Mouse (Mus musculus) heart, embryonic 13.5 days (tissue): Measurements from ENCODE around the gene Btn1a1. TPM values are rescaled to one million over a fixed set of nuclear protein-coding genes. Genes with fewer than 3 reads are reported as not detected.

Experiments
- ATAC-seq: fragments of 200-750 bp; cut with Nextera tagmentation; 2 replicates; pipeline ENCODE4 v1.8.0; 2017; ENCODE audit warnings: moderate TSS enrichment; ENCODE audit not compliant: insufficient number of reproducible peaks, low FRiP score, low TSS enrichment; ENCODE audit errors: extremely low read depth
- H3K27ac ChIP-seq: fragments of 300-500 bp; sonication (generic); replicated peaks from 2 replicates; pipeline ENCODE4 v1.5.1; 2015; ENCODE audit warnings: moderate library complexity, mild to moderate bottlenecking, inconsistent platforms
- H3K27me3 ChIP-seq: fragments of 300-500 bp; sonication (generic); replicated peaks from 2 replicates; pipeline ENCODE4 v1.6.1; 2015; ENCODE audit warnings: mild to moderate bottlenecking, inconsistent platforms
- H3K36me3 ChIP-seq: fragments of 300-500 bp; sonication (generic); 2 replicates; pipeline ENCODE4 v1.6.1; 2015; ENCODE audit warnings: mild to moderate bottlenecking, inconsistent platforms
- H3K4me1 ChIP-seq: fragments of 300-500 bp; sonication (generic); 2 replicates; pipeline ENCODE4 v1.6.1; 2015; ENCODE audit warnings: inconsistent platforms
- H3K4me2 ChIP-seq: fragments of 300-500 bp; sonication (generic); 2 replicates; pipeline ENCODE4 v1.6.1; 2015; ENCODE audit warnings: inconsistent platforms, mild to moderate bottlenecking, moderate library complexity
- H3K4me3 ChIP-seq: fragments of 300-500 bp; sonication (generic); 2 replicates; pipeline ENCODE4 v1.5.1; 2015; ENCODE audit warnings: moderate library complexity, mild to moderate bottlenecking, inconsistent platforms
- H3K9ac ChIP-seq: fragments of 300-500 bp; sonication (generic); 2 replicates; pipeline ENCODE4 v1.6.1; 2015; ENCODE audit warnings: inconsistent platforms, mild to moderate bottlenecking, moderate library complexity
- H3K9me3 ChIP-seq: fragments of 300-500 bp; sonication (generic); 2 replicates; pipeline ENCODE4 v1.6.1; 2016; ENCODE audit warnings: inconsistent platforms
- WGBS: fragments of 180-500 bp; shearing (Covaris S2); methylation state at CpG from one replicate; pipeline ENCODE4 v1.1.7; 2015; ENCODE audit warnings: mixed read lengths; 5-methylcytosine and 5-hydroxymethylcytosine counted together
- polyA plus RNA-seq: library from polyadenylated mRNA; unstranded; fragments of >200 nt; fragmentation: Nextera tagmentation; extraction: Ambion mirVana; gene quantifications from 2 replicates; pipeline ENCODE4 v1.2.1, GENCODE M21; 2015

Btn1a1 gene
- polyA plus RNA-seq, 1 experiment from 2014 or later: 1.1 TPM

DNA sequence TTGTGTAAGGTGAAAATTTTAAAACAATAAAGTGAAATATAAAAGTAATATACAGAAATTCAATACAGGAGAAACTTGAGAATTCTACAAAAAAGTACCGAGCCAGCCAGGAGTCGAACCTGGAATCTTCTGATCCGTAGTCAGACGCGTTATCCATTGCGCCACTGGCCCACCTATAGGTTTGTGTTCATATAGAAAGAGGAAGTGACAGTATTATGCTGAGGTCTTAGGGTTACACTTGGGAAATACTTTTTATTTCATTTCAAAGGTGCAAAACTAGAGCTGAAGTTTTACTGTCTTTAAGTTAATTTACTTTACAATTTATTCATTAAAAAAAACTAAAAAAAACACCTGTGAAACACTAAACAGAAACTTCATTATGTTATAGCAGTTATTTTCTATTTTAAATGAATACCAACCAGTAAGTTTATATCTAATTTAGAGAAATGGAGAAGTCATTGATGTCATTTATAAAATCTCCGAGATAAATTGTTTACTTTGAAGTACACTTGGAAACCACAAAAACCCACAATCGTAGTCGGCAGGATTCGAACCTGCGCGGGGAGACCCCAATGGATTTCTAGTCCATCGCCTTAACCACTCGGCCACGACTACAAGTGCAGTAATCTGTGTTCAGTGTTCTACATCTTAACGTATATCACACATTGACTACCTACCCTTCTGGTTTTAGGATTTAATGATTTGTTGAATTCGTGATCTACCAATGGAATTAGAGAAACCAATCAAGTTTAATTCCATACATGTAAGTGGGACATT, 34.9 kb upstream of the Btn1a1 start:
- H3K27ac ChIP-seq: no peak overlapping the region
- no peaks in the 10 kb centered on the region for H3K9me3 ChIP-seq
- no peaks in the 10 kb centered on the region for H3K27me3 ChIP-seq
- H3K4me3 ChIP-seq: peak overlapping the region; percentile 35
- no peaks in the 10 kb centered on the region for H3K36me3 ChIP-seq
- no peak overlapping the region for H3K9ac ChIP-seq
- peaks cover 51% of the 10 kb centered on the region for H3K4me1 ChIP-seq
- ATAC-seq: no peak
- peak overlapping the region; percentile 62 for H3K4me2 ChIP-seq
- WGBS: 4% methylated on average over 17 of the region's 17 CpGs

DNA sequence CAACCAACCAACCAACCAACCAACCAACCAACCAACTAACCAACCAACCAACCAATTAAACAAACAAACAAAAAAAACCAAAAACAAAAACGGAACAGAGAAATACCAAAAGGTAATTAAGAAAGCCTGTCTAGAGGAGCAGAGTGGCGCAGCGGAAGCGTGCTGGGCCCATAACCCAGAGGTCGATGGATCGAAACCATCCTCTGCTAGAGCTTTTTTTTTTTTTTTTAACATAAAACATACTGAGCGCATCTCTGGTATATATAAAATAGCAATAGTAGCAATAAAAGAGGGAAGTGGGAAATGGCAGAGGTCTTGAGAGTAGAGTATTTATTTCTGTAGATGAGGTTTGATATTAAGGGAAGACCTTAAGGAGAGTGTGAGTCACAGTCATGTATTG, 34.2 kb upstream of the Btn1a1 start:
- WGBS: 11% methylated on average over 7 of the region's 7 CpGs
- H3K27ac ChIP-seq: no peak overlapping the region
- no peaks in the 10 kb centered on the region for H3K36me3 ChIP-seq
- peaks cover 45% of the 10 kb centered on the region for H3K4me1 ChIP-seq
- no peak for ATAC-seq
- no peaks in the 10 kb centered on the region for H3K27me3 ChIP-seq
- H3K9ac ChIP-seq: no peak overlapping the region
- no peak overlapping the region for H3K4me3 ChIP-seq
- H3K4me2 ChIP-seq: peak overlapping the region; percentile 70; the same call in 1 of the 2 replicates
- H3K9me3 ChIP-seq: no peaks in the 10 kb centered on the region

DNA sequence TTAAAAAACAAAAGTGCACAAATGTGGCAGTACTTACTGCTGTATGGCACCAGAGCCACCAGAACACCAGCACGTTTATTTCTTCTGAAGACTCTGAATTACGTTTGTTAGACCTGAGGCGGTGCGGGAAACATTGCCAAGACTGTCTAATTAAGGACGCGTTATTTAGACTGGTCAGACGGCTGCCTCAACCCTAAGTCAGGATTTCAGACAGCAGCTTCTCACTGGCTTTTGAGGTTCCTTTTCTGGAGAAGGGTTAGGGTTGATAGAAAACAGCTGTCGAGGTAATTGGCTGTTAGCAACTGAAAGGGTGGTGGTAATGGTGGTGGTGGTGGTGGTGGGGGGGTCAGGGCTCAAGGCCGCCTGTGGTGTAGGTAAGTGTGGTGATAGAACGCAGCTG, 33.0 kb upstream of the Btn1a1 start:
- 2% methylated on average over 10 of the region's 10 CpGs for WGBS
- H3K4me2 ChIP-seq: peak overlapping the region; percentile 70
- peak overlapping the region; percentile 76 for H3K9ac ChIP-seq
- H3K9me3 ChIP-seq: no peaks in the 10 kb centered on the region
- H3K27me3 ChIP-seq: no peaks in the 10 kb centered on the region
- H3K4me1 ChIP-seq: peaks cover 41% of the 10 kb centered on the region
- no peak for ATAC-seq
- peak overlapping the region; percentile 61 for H3K27ac ChIP-seq
- H3K4me3 ChIP-seq: peak overlapping the region; percentile 51
- no peaks in the 10 kb centered on the region for H3K36me3 ChIP-seq

DNA sequence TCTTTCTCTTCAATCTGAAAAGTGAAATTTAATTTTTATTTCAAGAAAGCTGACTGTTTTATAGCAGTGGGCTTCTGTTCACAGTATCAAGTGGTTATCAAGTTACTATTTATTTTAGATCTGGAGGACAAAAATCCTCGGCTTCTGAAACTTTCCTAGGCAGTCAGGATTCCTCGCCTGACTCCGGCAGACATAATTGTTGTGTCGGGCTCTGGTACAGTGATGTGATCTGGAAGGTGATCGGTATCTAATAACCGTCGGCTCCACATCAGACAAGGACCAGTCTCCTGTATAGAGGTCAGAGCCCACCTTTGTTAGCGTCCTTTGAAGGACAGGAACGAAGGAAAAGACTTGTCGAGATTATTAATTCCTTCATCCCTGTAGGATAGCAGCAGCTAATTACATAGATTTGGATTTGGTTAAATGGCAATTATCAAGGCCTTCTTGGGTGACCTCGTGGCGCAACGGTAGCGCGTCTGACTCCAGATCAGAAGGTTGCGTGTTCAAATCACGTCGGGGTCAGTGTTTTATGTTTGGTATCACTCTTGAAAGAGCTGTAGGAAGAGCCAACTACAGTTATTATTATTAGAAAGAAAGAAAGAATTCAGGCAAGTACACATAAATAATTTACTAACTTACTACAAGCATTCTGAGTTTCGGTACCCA, 32.1 kb upstream of the Btn1a1 start:
- peak overlapping the region; percentile 70 for H3K4me2 ChIP-seq
- peak overlapping the region; percentile 61 for H3K27ac ChIP-seq
- H3K27me3 ChIP-seq: no peaks in the 10 kb centered on the region
- WGBS: 4% methylated on average over 19 of the region's 19 CpGs
- H3K9ac ChIP-seq: peak overlapping the region; percentile 76
- no peaks in the 10 kb centered on the region for H3K9me3 ChIP-seq
- H3K4me3 ChIP-seq: peak overlapping the region; percentile 51
- no peaks in the 10 kb centered on the region for H3K36me3 ChIP-seq
- no peak for ATAC-seq
- peaks cover 47% of the 10 kb centered on the region for H3K4me1 ChIP-seq

DNA sequence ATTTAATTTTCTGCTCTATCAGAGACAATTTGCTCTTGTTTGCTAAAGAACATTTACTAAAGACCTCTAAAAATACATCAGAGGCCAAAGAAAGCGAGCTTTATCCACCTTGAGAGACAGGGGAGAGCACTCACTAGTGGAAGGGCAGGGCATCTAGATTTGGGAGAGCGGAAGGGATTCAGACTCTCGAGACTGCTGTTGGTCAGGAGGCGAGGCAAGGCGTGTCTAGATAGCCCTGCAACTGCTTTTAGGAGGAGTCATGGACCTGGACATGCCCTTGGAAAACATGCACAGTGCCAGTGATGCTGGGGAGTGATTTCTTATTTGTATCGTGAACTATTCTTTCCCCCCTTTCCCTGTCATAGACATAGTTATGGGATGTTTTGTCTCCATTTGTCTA, 29.8 kb upstream of the Btn1a1 start:
- WGBS: 70% methylated on average over 6 of the region's 6 CpGs
- peaks cover 55% of the 10 kb centered on the region for H3K4me1 ChIP-seq
- no peaks in the 10 kb centered on the region for H3K27me3 ChIP-seq
- H3K27ac ChIP-seq: no peak overlapping the region
- ATAC-seq: no peak
- no peak overlapping the region for H3K9ac ChIP-seq
- no peaks in the 10 kb centered on the region for H3K9me3 ChIP-seq
- no peaks in the 10 kb centered on the region for H3K36me3 ChIP-seq
- no peak overlapping the region for H3K4me3 ChIP-seq
- no peak overlapping the region for H3K4me2 ChIP-seq

DNA sequence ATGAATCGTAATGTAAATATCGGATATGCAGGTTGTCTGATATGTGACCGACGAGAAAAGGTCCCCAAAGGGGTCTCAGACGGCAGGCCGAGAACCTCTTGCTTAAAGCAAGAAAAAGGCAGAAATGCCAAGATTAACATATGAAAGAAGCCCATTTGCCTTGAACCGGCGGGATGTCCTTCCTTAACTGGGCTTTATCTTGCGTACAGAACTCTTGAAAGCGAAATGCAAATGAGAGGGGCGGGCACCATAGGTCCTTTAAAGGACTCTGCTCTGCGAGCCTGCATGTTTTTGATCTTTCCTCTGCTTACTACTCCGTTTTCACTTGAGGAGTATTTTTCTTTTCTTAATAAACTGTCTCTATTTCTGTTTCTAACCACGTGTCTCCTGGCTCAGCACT, 26.3 kb upstream of the Btn1a1 start:
- Histone ChIP-seq H3K27me3 (peaks cover 8% of the 10 kb centered on the region; the same call in 1 of the 2 replicates), H3K4me1 (peaks cover 37% of the 10 kb centered on the region), H3K9me3 (no peaks in the 10 kb centered on the region), H3K27ac (no peak overlapping the region), H3K9ac (peak overlapping the region; percentile 69), H3K4me2 (peak overlapping the region; percentile 67), H3K4me3 (peak overlapping the region; percentile 52), H3K36me3 (no peaks in the 10 kb centered on the region)
- WGBS: 6% methylated on average over 14 of the region's 14 CpGs
- ATAC-seq: no peak

DNA sequence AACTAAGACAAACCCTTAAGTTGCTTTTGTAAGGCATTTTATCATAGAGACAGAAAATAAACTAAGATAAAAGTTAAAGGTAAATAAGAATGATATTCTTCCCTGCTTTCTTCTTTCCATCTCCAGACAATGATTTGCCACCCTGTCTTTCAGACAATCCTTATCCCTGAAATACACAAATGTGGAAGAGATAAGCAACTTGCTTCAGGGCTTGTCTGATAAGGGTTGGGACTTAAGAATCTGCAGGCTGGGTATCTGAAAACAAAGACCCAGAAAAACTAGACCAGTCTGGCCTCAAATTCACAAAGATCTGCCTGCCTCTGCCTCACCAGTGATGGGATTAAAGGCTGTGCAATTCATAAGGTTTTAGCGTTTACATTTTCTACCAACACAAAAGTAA, 25.6 kb upstream of the Btn1a1 start:
- Histone ChIP-seq H3K36me3 (no peaks in the 10 kb centered on the region), H3K9me3 (no peaks in the 10 kb centered on the region), H3K27ac (no peak overlapping the region), H3K4me1 (peaks cover 37% of the 10 kb centered on the region), H3K4me3 (no peak overlapping the region), H3K27me3 (peaks cover 8% of the 10 kb centered on the region; the same call in 1 of the 2 replicates), H3K9ac (no peak overlapping the region), H3K4me2 (no peak overlapping the region)
- 8% methylated on average over 1 of the region's 1 CpGs for WGBS
- no peak for ATAC-seq

DNA sequence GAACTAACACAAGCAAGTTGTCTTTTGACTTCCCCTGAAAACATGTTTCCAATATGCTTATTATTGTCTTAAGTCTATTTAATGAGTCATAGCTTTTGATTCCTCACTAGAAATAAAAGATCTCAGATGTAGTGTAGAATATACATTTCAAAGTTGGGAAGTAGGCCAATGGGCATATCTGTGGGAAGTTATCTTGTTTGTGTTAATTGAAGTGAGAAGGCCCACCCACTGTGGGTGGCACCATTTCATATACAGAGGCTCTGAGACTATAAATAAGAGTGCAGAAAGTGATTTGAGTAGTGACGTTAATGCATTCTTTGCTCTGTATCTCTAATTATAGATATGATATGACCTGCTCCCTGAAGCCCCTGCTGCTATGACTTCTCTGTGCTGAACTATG, 25.2 kb upstream of the Btn1a1 start:
- ATAC-seq: no peak
- H3K4me1 ChIP-seq: peaks cover 37% of the 10 kb centered on the region
- no peaks in the 10 kb centered on the region for H3K36me3 ChIP-seq
- 12% methylated on average over 1 of the region's 1 CpGs for WGBS
- no peak overlapping the region for H3K4me2 ChIP-seq
- no peak overlapping the region for H3K9ac ChIP-seq
- no peak overlapping the region for H3K4me3 ChIP-seq
- peaks cover 8% of the 10 kb centered on the region; the same call in 1 of the 2 replicates for H3K27me3 ChIP-seq
- H3K27ac ChIP-seq: no peak overlapping the region
- H3K9me3 ChIP-seq: no peaks in the 10 kb centered on the region

DNA sequence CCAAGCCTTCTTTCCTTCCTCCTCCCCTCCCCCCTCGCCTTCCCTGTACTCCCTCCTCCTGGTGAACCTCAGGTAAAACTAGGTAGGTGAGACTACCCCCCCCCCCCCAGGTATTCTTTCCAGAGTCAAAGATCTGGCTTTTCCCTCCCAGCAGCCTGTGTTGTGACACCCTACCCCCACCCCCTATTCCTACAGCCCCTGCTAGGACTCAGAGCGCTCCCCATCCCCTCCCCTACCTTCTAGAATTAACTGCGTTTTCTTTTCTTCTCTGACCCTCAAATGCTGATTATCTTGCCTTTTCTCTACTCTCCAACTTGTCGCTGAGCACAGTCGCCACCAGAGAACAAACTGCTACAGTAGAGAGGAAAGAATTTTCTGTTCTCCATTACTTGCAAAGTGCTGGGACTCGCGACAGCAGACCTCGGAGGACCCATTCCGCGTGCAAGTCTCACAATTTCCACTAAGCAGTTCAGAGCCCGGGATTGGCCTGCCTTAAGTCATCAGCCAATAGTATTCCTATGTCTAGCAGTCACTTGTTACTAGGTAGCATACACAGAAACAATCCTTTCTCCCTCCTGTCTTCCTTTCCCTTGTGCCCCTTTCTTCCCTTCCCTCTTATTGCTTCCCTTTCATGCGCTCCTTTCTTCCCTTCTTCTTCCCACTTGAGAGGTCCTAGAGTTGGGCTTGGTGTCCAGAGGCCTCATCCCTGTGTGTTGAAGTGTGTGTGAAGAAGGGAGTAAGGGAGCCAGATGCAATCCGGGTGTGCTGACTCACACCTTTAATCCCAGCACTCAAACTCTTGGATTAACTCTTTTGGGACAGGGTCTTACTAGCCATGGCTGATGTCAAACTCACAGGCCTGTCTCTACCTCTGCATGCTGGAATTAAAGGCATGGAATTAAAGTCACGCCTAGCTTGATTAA, 23.0 kb upstream of the Btn1a1 start, which contains the start of gene Btn2a2:
TSS of gene Btn2a2 (minus strand) at position 458 of the 923 bp plus-strand sequence.
- H3K27me3 ChIP-seq: peaks cover 8% of the 10 kb centered on the region; the same call in 1 of the 2 replicates
- no peak within 1 kb of the TSS for H3K27ac ChIP-seq
- H3K4me1 ChIP-seq: peaks cover 31% of the 10 kb centered on the region
- no peaks in the 10 kb centered on the region for H3K9me3 ChIP-seq
- peak; percentile 88 for ATAC-seq
- peak within 1 kb of the TSS; percentile 79 for H3K4me2 ChIP-seq
- H3K4me3 ChIP-seq: peak within 1 kb of the TSS; percentile 50
- 4% methylated on average over 14 of the region's 14 CpGs for WGBS
- H3K36me3 ChIP-seq: no peaks in the 10 kb centered on the region
- H3K9ac ChIP-seq: peak within 1 kb of the TSS; percentile 69

DNA sequence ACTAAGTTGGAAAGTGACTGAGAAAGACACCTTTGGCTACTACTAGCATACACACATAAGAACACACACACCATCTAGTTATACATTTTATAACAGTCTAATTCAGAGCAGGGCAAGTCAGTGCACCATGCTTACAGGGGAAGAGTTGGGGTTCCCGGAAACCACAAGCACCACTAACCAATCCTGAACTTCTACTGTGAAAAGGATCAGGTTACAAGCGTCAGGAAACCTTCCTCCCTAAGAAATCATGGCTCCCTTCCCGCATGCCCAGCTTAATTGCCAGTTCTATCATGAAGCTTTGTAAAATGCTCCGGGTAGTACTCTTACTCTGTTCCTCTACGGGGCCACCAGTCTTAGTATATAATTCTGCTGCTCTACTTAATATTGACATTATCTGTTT, 19.6 kb upstream of the Btn1a1 start:
- Histone ChIP-seq H3K9ac (no peak overlapping the region), H3K9me3 (no peaks in the 10 kb centered on the region), H3K4me3 (no peak overlapping the region), H3K36me3 (no peaks in the 10 kb centered on the region), H3K27ac (no peak overlapping the region), H3K27me3 (peaks cover 19% of the 10 kb centered on the region; the same call in 1 of the 2 replicates), H3K4me1 (0 out of 2 replicates have a peak, but pooled peaks cover 4% of the 10 kb centered on the region), H3K4me2 (no peak overlapping the region)
- no peak for ATAC-seq
- 44% methylated on average over 5 of the region's 5 CpGs for WGBS

DNA sequence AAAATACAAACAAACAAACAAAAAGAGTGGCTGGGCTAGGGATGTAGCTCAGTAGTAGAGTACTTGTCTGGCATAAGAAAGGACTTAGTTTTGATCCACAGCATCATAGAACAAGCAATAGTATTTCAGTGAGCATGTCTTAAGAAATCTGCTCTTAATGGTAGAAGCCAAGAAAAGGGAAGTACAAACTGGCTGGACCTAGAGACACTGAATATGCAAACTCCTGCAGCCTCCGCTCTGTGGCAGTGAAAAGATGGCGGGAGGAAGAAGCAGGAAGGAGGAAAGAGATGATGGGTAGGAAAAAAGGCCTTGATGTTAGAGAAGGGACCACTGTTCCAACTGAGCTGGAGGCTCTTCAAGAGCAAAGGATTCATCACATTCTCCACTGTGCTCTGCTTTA, 17.5 kb upstream of the Btn1a1 start:
- H3K4me2 ChIP-seq: no peak overlapping the region
- no peaks in the 10 kb centered on the region for H3K36me3 ChIP-seq
- H3K4me3 ChIP-seq: no peak overlapping the region
- no peak overlapping the region for H3K27ac ChIP-seq
- no peak for ATAC-seq
- no peaks in the 10 kb centered on the region for H3K9me3 ChIP-seq
- peaks cover 19% of the 10 kb centered on the region; the same call in 1 of the 2 replicates for H3K27me3 ChIP-seq
- no peak overlapping the region for H3K9ac ChIP-seq
- 79% methylated on average over 2 of the region's 2 CpGs for WGBS
- H3K4me1 ChIP-seq: 0 out of 2 replicates have a peak, but pooled peaks cover 2% of the 10 kb centered on the region
